Mouse (Mus musculus) heart, postnatal 0 days (tissue): Measurements from ENCODE around the gene Cnn3.

Experiments
- CTCF ChIP-seq: IDR thresholded peaks from 2 replicates; pipeline ENCODE4 v1.5.1; 2016; ENCODE audit warnings: antibody characterized with exemption, control low read depth, low read depth
- EP300 ChIP-seq: IDR thresholded peaks from 2 replicates; pipeline ENCODE4 v1.6.1; 2016; ENCODE audit warnings: antibody characterized with exemption, low read depth

DNA sequence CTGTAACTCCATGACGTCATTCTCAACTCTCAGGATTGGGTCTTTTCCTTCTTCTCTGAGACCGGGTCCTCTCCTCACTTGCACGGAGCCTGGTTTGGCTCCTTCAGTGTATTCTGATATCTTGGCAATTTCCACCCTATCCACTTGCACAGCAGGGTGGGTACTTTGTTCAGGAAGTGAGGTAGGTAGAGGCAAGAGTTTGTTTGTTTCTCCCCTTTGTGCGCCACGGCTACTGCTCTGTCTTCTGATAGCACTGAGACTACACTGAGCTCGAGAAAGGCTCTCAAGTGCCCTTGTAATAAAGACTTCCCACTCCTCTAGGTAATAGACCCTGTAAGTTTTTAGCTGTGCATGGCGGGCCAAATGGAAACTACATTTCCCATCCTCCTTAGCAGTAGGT is 80.5 kb downstream of the Cnn3 start:
- TF ChIP-seq EP300 (no peak), CTCF (no peak)
